Mouse (Mus musculus): ENCODE results near the gene Arl5a. TPM values are rescaled to one million over a fixed set of nuclear protein-coding genes. Genes with fewer than 3 reads are reported as not detected.

The Arl5a gene
- polyA plus RNA-seq, 1 experiment from 2014 or later = 25.8 TPM

DNA sequence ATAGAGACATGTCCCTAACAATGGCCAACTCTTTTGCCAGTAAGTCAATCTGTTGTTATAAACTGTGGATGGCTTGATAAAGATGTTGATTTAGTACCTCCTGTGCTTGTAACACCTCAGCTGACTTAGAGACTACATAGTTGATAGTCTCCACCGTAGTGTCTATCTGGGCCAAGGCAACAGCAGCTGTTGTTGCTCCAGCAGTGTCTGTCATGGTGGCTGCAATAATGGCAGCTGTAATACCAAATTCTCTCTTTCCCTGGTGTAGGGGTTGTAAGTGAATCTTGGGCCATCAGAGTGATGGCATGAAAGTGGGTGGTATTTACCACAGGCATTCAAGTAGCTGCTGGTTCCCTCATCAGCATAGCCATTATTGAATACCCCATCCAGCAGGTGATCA lies 73.7 kb downstream of the Arl5a start:
- no peaks in the 10 kb centered on the region for H3K4me1 ChIP-seq (ENCODE audit: control insufficient read depth, insufficient read depth, low read depth, low read length)
- H3K4me3 ChIP-seq (ENCODE audit: low read length) = no peak overlapping the region
- no peak overlapping the region for H3K9ac ChIP-seq (ENCODE audit: low read depth, low read length)
- no peaks in the 10 kb centered on the region for H3K9me3 ChIP-seq (ENCODE audit: control insufficient read depth, low read length)
- ATAC-seq = no peak
- H3K27ac ChIP-seq (ENCODE audit: low read depth, low read length) = no peak overlapping the region
- no peaks in the 10 kb centered on the region for H3K36me3 ChIP-seq (ENCODE audit: control insufficient read depth, insufficient read depth, low read length)
- no peak overlapping the region for H3K4me2 ChIP-seq (ENCODE audit: low read length)
- H3K27me3 ChIP-seq (replicated peaks; ENCODE audit: control insufficient read depth, insufficient read depth, low read length) = no peaks in the 10 kb centered on the region
- WGBS = 96% methylated on average over 1 of the region's 1 CpGs

Other genes with a start within 250 kb of the Arl5a start
- gene Neb, start 46.4 kb downstream of the Arl5a start, polyA plus RNA-seq (2015; fragmentation: Nextera tagmentation; extraction: Ambion mirVana) = 0.76 and 8.8 TPM in 2 replicates

Measured in hindbrain, embryonic 16.5 days (tissue).